In the genomic region with DNA sequence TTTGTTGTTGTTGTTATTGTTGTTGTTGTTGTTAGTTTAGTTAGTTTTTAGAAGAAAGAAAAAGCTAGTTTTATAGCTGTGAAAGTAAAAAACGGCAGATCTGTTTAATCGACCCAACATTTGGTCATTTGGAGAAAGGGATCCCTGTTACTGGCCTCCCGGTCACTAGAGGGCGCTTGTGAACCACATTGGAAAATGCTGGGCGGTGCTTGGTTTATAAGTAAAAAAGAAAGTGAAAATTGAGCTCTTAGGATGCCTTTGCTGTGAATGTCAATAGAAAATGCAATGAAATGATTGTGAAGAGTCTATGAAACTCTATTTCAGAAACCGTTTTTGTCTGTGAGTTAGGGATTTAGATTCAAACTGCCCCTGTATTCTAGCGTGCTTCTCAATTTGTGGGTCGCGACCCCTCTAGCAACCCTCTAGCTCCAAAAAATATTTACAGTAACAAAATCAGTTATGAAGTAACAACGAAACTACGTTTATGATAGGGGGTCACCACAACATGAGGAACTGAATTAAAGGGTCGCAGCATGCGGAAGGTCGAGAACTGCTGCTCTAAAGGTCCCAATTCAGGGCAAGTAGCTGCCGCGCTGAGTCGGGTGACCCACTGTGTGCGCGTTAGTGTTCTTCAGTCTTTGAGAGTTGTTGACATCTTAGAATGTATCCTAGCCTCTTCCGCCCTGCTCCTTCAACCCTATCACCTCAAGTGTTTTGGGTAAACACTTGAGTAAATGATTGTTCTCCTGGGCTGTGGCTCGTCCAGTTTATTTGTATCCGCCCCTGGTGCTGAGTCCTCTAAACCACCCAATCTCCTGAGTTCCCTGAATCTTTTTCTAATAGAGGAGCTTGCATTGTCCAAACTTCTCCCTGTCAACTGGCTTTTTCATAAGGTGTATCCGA, we compare ENCODE assay signal across 8 mouse cellular contexts. TPM values are rescaled to one million over a fixed set of nuclear protein-coding genes. Genes with fewer than 3 reads are reported as not detected.
DNase-seq lines count a peak whose midpoint lies in the region; ATAC-seq and TF ChIP-seq lines count a peak whose summit lies in the region.

No protein-coding gene starts in this region.

- H3K4me2 ChIP-seq in heart, postnatal 0 days (ENCODE audit: low read depth, low read length): peak overlapping the region; percentile 51
- peak overlapping the region; percentile 64 for H3K4me2 ChIP-seq in liver, postnatal 0 days (ENCODE audit: low read depth, low read length)
- peak overlapping the region; percentile 21 for H3K4me2 ChIP-seq in neural tube, embryonic 13.5 days

- no peaks in the 10 kb centered on the region; the same call in 1 of the 2 replicates for H3K4me1 ChIP-seq in bone marrow, adult 2 months (ENCODE audit: control insufficient read depth, insufficient read depth, low read length)
- no peaks in the 10 kb centered on the region for H3K4me1 ChIP-seq in embryonic fibroblast, embryonic 13.5 days (ENCODE audit: control insufficient read depth, insufficient read depth, low read length)
- no peaks in the 10 kb centered on the region for H3K4me1 ChIP-seq in heart, postnatal 0 days (ENCODE audit: control insufficient read depth, insufficient read depth)
- no peaks in the 10 kb centered on the region for H3K4me1 ChIP-seq in liver, postnatal 0 days (ENCODE audit: insufficient read depth)
- H3K4me1 ChIP-seq in neural tube, embryonic 13.5 days (replicated peaks): no peaks in the 10 kb centered on the region

- peak; percentile 11 to 28 for DNase-seq in CD8-positive naive resting alpha-beta T cell, adult 2 months (ENCODE audit: low read depth in 2 of 2, low spot score in 2 of 2)
- peak; percentile 77 for DNase-seq in heart, postnatal 0 days (ENCODE audit: low spot score)
- peak; percentile 76 to 90 for DNase-seq in kidney, postnatal 25 days
- peak; percentile 77 for DNase-seq in liver, postnatal 0 days
- DNase-seq in telencephalon, adult 2 months (ENCODE audit: low read depth, low spot score): peak; percentile 41

- no peaks in the 10 kb centered on the region for H3K9me3 ChIP-seq in heart, postnatal 0 days (replicated peaks; ENCODE audit: control insufficient read depth, low read length)
- H3K9me3 ChIP-seq in liver, postnatal 0 days (ENCODE audit: low read length): no peaks in the 10 kb centered on the region
- no peaks in the 10 kb centered on the region for H3K9me3 ChIP-seq in neural tube, embryonic 13.5 days

- H3K27me3 ChIP-seq in heart, postnatal 0 days (ENCODE audit: control insufficient read depth, insufficient read depth, low read length): no peaks in the 10 kb centered on the region
- H3K27me3 ChIP-seq in liver, postnatal 0 days (ENCODE audit: insufficient read depth, low read length): no peaks in the 10 kb centered on the region
- H3K27me3 ChIP-seq in neural tube, embryonic 13.5 days: 0 out of 2 replicates have a peak, but pooled peaks cover 1% of the 10 kb centered on the region

- H3K27ac ChIP-seq in bone marrow, adult 2 months (ENCODE audit: control insufficient read depth, insufficient read depth, low read depth, low read length, poor library complexity): no peak overlapping the region
- H3K27ac ChIP-seq in embryonic fibroblast, embryonic 13.5 days (ENCODE audit: insufficient read depth, low read length): no peak overlapping the region
- no peak overlapping the region for H3K27ac ChIP-seq in heart, postnatal 0 days (ENCODE audit: low read depth)
- H3K27ac ChIP-seq in liver, postnatal 0 days (ENCODE audit: low read depth): no peak overlapping the region
- H3K27ac ChIP-seq in neural tube, embryonic 13.5 days (replicated peaks): no peak overlapping the region

- no peak overlapping the region for H3K9ac ChIP-seq in heart, postnatal 0 days (replicated peaks; ENCODE audit: low read depth, low read length)
- H3K9ac ChIP-seq in liver, postnatal 0 days (replicated peaks): no peak overlapping the region
- H3K9ac ChIP-seq in neural tube, embryonic 13.5 days: no peak overlapping the region

- no peak for TF ChIP-seq POLR2A in bone marrow, adult 2 months (IDR thresholded peaks at IDR 0.05; ENCODE audit: borderline replicate concordance, control insufficient read depth, low read depth, low read length)
- no peak for TF ChIP-seq POLR2A in embryonic fibroblast, embryonic 13.5 days (IDR thresholded peaks at IDR 0.05; ENCODE audit: low read depth, low read length)

- ATAC-seq in heart, postnatal 0 days (ENCODE audit: insufficient read depth, low read depth): no peak
- ATAC-seq in liver, postnatal 0 days: no peak
- no peak for ATAC-seq in neural tube, embryonic 13.5 days (ENCODE audit: low read depth)

- TF ChIP-seq EP300 in heart, postnatal 0 days (IDR thresholded peaks at IDR 0.05; ENCODE audit: low read depth): no peak
- TF ChIP-seq EP300 in liver, postnatal 0 days (IDR thresholded peaks at IDR 0.05; ENCODE audit: low read depth): no peak

- TF ChIP-seq CTCF in bone marrow, adult 2 months (IDR thresholded peaks at IDR 0.05; ENCODE audit: control insufficient read depth, insufficient read depth, low read length): peak; percentile 54
- TF ChIP-seq CTCF in embryonic fibroblast, embryonic 13.5 days (IDR thresholded peaks at IDR 0.05; ENCODE audit: borderline replicate concordance, insufficient read depth, low read length): peak; percentile 50; the same call in 1 of the 2 replicates
- peak; percentile 85 for TF ChIP-seq CTCF in heart, postnatal 0 days (IDR thresholded peaks at IDR 0.05; ENCODE audit: low read depth)
- TF ChIP-seq CTCF in liver, postnatal 0 days (IDR thresholded peaks at IDR 0.05; ENCODE audit: low read depth): peak; percentile 79

- H3K4me3 ChIP-seq in bone marrow, adult 2 months (replicated peaks; ENCODE audit: control insufficient read depth, low read depth, low read length): peak overlapping the region; percentile 68
- peak overlapping the region; percentile 13; the same call in 1 of the 2 replicates for H3K4me3 ChIP-seq in embryonic fibroblast, embryonic 13.5 days (ENCODE audit: insufficient read depth, low read length)
- H3K4me3 ChIP-seq in heart, postnatal 0 days (ENCODE audit: low read depth, low read length): peak overlapping the region; percentile 44
- peak overlapping the region; percentile 41 for H3K4me3 ChIP-seq in liver, postnatal 0 days (ENCODE audit: low read depth, low read length)
- H3K4me3 ChIP-seq in neural tube, embryonic 13.5 days: no peak overlapping the region; the same call in 1 of the 2 replicates

- H3K36me3 ChIP-seq in heart, postnatal 0 days (replicated peaks; ENCODE audit: control insufficient read depth, insufficient read depth, low read length): no peaks in the 10 kb centered on the region
- no peaks in the 10 kb centered on the region for H3K36me3 ChIP-seq in liver, postnatal 0 days (replicated peaks; ENCODE audit: insufficient read depth, low read length)
- H3K36me3 ChIP-seq in neural tube, embryonic 13.5 days: no peaks in the 10 kb centered on the region

- 49% methylated on average over 23 of the region's 23 CpGs for WGBS in bone marrow, adult 2 months
- 45% methylated on average over 23 of the region's 23 CpGs for WGBS in heart, postnatal 0 days
- WGBS in liver, postnatal 0 days (ENCODE audit: insufficient replicate concordance): 49% methylated on average over 23 of the region's 23 CpGs
- WGBS in neural tube, embryonic 13.5 days: 54% methylated on average over 23 of the region's 23 CpGs

RNA-seq across cellular contexts. Expression of a gene that starts 8.0 kb away (rescaled TPM):
- 2.8 and 8.0 TPM in 2 replicates for polyA plus RNA-seq in bone marrow, adult 2 months (2011; ENCODE audit: insufficient read depth, insufficient read length, low replicate concordance, missing spikeins)
- polyA plus RNA-seq in embryonic fibroblast, embryonic 13.5 days (2011; ENCODE audit: insufficient read length, low read depth, missing spikeins): 47.5 and 47.7 TPM in 2 replicates
- 41.1 and 58.4 TPM in 2 replicates for total RNA-seq in heart, postnatal 0 days (2014; rRNA removed; ENCODE audit: low replicate concordance)
- 74.3 and 92.1 TPM in 2 replicates for polyA plus RNA-seq in heart, postnatal 0 days (2015; fragmentation: Nextera tagmentation; extraction: Ambion mirVana)
- 2.3 and 2.7 TPM in 2 replicates for polyA plus RNA-seq in liver, postnatal 0 days (2015; fragmentation: Nextera tagmentation; extraction: Ambion mirVana)
- polyA plus RNA-seq in neural tube, embryonic 13.5 days (2015; fragmentation: Nextera tagmentation; extraction: Ambion mirVana): 160 and 165 TPM in 2 replicates

Comparison
In these comparisons a context has a peak if more than half of its experiments do, and no peak if none do; other contexts are left out.
1. DNase-seq: peak in every context shown above with its lines; median percentile 83 in kidney, postnatal 25 days; 77 in heart, postnatal 0 days; 77 in liver, postnatal 0 days; 41 in telencephalon, adult 2 months; 20 in CD8-positive naive resting alpha-beta T cell, adult 2 months.